Mouse (Mus musculus): Measurements from ENCODE around the gene Nyap2.
"Not testable (repeated sequence)": the region's sequence is repeated elsewhere in the genome, so short reads cannot be mapped to it uniquely, and the experiment has no call there.

The Nyap2 gene

DNA sequence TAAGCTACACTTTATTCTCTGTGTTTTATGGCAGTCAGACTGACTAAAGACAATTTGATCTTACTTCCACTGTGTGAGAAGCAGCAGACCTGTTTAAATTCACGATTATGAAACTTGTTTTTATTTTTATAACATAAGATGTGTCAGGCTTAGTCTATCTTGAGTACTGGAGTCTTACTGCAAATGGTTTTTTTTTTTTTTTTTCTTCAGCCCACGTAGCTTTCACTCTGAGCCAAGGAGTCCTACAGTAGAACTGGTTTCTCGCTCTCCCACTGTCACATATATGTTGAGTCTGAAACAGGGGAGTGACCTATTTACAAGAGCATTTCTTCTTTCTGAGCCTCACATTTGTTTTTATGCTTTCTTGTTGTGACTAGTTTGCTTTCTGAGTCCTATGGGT is 103.9 kb downstream of the Nyap2 start:
- DNase-seq: no peak

GRCm38 (mm10) chr1:81209536-81209935 is 132.8 kb downstream of the Nyap2 start:
- DNase-seq: no peak

GRCm38 (mm10) chr1:81211491-81211890 is 134.7 kb downstream of the Nyap2 start:
- DNase-seq: no peak

- DNase-seq: no peak
These were observed 143.0 kb downstream of the Nyap2 start for GRCm38 (mm10) chr1:81219790-81220189.

GRCm38 (mm10) chr1:81231759-81232406 is 155.1 kb downstream of the Nyap2 start:
- no peak for DNase-seq

GRCm38 (mm10) chr1:81232407-81232789 is 155.6 kb downstream of the Nyap2 start:
- not testable (repeated sequence) for DNase-seq

DNA sequence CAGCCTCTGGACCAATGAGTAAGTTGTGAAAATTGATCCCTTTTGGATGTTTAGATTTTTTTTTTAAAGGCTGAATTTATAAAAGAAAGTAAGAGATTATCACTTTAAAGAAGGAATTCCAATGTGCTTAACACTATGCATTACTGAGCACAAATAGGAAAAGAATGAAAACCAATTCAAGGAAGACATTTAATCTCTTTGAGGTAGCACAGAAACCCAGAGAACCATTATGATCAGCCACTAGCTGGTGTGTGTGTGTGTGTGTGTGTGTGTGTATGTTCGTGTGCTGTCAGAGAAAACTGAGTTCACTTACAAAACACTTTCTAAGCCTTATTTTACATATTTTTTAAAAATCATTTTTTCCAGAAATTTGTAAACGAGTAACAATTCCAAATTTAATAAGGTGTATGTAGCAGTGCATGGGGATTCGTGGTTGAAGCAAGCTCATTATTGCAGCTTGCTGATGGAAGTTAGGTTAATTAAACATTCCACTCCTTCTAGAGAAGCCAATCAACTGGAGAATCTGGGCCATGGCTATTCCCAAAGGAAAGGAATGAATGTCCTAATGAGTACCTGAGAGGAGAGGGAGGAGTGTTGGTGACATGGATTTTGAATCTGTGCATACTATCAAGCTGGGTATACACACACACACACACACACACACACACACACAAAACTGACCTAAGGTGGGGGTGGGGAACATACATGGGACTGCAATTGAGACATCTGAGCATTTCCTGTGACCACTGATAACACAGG is 171.9 kb downstream of the Nyap2 start:
- no peak for DNase-seq

GRCm38 (mm10) chr1:81250068-81250467 is 173.3 kb downstream of the Nyap2 start:
- no peak for DNase-seq

GRCm38 (mm10) chr1:81266441-81266840 is 189.7 kb downstream of the Nyap2 start:
- no peak for DNase-seq

GRCm38 (mm10) chr1:81280978-81281377 is 204.2 kb downstream of the Nyap2 start:
- DNase-seq: no peak

GRCm38 (mm10) chr1:81285633-81286032 is 208.9 kb downstream of the Nyap2 start:
- no peak for DNase-seq

DNA sequence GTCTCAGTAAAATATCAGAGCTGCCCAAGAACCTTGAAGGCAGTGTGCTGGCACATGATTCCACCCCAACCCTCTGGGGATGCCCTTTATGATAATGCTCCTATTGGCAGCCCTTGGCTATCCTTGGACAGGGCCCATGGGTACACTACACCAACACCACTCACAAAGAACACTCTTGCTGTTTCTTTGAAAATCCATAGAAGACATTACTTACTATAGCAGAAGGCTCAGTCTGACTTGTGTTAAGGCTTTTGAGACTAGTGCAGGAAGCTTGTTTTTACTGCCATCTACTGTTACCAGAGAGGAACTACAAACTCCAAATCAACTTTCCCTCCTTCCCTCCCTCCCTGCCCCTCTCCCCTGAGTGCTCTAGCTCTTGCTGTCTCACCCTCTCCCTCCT is 210.3 kb downstream of the Nyap2 start:
- peak; percentile 9 for DNase-seq

DNA sequence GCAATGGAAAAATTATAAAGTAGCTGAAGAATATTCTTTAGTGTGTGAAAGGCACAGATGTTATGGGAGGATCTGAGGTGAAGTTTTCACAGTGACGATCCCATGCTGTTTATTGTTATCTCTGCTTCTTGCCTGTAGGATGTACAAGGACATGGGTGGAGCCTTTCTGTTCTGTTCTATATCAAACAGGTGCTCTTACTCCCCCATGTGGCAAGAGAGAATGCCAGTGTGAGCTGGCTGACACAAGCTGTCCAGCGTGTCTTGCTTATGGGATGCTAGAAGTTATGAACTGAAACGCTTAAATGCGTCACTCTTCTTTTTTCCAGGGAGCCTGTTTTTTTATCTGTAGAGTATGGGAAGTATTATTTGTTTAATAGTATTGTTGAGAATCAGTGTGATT is 224.0 kb downstream of the Nyap2 start:
- DNase-seq: no peak

GRCm38 (mm10) chr1:81301661-81302060 is 224.9 kb downstream of the Nyap2 start:
- DNase-seq: peak; percentile 34

- DNase-seq: no peak
These were observed 226.6 kb downstream of the Nyap2 start for GRCm38 (mm10) chr1:81303389-81303788.

GRCm38 (mm10) chr1:81307407-81307806 is 230.7 kb downstream of the Nyap2 start:
- no peak for DNase-seq

DNA sequence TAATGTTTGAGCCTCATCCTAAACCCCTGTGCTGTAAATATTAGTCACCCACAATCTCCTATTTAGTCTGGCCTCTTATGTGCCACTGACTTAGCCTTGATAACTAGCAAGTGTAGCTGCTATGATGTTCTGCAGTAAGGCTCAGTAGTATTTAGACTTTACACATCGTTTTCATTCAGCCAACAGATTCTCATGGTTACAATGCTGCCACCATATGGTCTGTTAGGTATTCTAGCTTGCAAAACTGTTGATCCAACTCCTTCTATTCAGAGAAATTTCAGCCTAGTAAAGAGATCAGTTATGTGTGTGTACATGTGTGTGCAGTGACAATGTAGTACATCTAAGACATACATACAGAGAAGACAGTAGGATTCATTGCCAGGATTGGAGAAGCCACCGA is 231.2 kb downstream of the Nyap2 start:
- DNase-seq: no peak

- DNase-seq: peak; percentile 67
These were observed 233.4 kb downstream of the Nyap2 start for GRCm38 (mm10) chr1:81310087-81310626.

DNA sequence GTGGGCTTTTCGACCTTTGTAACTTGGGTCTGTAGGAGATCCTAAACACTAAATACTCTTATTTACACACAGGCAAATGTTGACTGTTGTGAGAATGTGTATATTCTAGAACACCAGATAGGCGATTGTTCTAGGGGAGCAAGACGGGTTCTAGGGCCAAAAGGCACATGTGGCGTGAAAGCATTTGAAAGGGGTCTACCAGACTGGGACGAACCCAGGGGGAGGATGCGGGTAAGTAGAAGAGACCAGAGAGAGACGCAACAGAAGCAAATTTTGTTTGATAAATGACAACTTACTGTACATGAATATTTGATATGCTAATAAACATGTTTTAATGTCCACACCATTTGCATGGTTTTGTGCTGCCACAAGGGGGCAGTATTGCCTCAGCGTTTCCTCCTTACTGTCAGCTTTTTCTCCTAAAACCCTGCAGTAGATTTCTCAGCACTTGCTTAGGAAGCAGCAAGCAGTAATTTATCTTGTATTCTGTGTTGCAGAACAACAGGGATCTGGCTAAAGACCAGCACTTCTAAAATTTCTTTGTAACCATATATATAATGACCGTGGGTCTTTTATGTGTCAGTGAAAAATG is 239.7 kb downstream of the Nyap2 start:
- DNase-seq: peak; percentile 69

DNA sequence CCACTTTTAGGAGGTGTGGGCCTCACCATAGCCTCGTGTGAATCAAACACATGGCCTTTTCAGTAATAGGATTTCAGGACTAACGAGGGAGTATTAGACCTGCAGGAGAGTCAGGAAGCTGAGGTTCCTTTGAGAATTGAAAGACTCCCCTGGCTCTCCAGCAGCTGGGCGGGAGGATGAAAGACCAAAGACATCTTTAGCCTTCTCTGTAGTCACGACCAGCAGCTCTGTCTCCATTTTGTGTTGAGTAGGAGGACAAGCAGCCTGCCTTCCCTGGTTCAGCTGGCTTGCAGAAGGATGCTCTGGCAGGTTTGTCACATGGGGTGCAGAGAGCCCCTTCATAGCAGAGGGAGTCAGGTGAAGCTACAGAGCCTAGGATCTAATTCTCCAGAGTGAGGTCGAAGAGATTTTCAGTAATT is 240.3 kb downstream of the Nyap2 start:
- no peak for DNase-seq

GRCm38 (mm10) chr1:81387722-81388121 is 311.0 kb downstream of the Nyap2 start:
- no peak for DNase-seq
